Mouse (Mus musculus) mouse embryonic stem cell (cell line): ENCODE data around the gene Runx1.

Experiments
- in situ Hi-C, 2 experiments: fragments of 300-500 bp; cut with MboI; formaldehyde crosslinking; loops; 1 replicate in 1 of 2; 3 replicates in 1 of 2; pipeline ENCODE4 v1.14.3; 2019 to 2020; ENCODE audit warnings: low sequenced_read_pairs in 2 of 2, low pct_unique_long_range_greater_than_20kb in 1 of 2, mixed read lengths in 1 of 2; ENCODE audit not compliant: unreplicated experiment in 1 of 2

Runx1 gene

DNA sequence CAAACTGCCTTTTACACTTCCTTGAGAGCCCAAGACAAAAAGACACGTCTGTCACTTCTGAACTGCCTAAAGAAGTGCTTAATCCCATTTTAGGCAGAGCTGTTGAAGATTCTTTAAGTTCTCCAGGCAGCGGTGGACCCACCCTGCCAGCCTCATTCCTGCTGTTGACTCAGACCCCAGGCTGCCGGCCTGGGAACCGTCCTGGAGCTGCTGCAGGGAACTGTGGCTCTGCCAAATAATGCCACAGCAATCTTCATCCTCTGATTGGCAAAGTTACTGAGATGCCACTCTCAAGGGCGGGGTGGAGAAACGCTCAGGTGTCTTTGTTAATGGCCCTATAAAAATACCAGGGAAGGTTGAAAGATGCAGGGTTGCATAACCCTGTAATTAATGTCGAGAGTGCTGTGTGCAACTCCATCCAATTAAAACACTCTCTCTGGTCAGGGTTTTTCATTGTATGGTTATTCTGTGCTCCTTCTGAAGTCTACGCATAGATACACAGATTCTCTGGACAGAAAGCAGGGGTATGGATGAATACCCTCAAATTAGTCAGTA, 2.4 kb upstream of the Runx1 start:
- in situ Hi-C loops = no loop called here

DNA sequence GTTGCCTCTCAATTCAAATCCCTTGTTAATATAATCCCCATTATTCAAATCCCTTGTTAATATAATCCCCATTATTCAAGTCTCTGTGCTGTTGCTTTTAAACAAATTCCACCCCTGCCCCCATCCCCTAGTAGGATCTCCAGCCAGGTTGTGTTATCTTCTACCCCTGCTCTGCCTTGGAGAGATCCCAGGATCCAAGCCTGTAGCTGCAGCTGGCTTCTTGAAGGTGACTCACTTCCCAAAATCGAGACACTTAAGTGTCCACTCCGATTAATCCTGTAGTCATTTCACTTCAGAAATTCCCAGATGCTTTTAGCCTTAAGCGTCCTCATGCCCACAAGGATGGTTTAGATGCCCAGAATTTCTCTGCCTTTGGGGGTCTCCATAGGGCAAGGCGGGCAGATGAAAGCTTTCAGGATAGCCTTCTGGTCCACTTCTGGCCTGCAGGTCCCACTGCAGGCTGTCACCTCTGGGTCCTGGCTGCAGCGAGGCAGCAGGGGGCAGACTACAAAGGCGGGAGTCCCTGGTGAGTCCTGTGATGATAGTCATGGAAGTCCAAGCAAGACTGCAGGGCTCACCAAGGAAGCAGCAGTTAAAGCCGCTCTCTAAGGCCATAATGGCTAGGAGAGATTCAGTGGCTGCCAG, 1.8 kb upstream of the Runx1 start:
- in situ Hi-C loops = no loop called here

- in situ Hi-C loops = no loop called here
Observed at GRCm38 (mm10) chr16:92826683-92827082, 734 bp upstream of the Runx1 start.

GRCm38 (mm10) chr16:92825204-92825843, 625 bp downstream of the Runx1 start:
- in situ Hi-C loops = no loop called here

DNA sequence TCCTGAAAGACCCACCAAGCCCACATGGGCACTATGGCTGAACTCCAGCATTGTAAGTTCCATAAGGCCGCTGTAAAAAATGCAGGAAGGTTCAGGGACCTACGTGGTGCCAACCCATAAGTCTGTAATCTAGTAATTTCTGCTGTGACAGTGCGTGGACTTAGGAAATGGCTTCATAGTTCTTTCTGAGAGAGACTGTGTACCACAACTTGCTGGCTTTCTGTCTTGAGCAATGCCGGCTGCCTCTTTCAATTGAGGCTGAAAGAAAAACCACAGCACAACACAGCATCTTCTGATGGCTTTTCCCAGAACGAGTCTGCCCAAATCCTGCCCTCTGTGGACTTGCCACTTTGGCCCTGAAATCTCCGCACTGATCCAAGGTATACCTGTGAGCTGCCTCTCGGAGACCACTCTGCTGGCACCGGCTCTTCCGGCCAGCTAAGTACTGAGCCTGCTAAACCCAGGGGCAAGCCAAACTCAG, 1.2 kb downstream of the Runx1 start:
- in situ Hi-C loops = no loop called here

GRCm38 (mm10) chr16:92824003-92824722, 1.8 kb downstream of the Runx1 start:
- in situ Hi-C loops = no loop called here

- in situ Hi-C loops = no loop called here
Observed at GRCm38 (mm10) chr16:92823381-92823862, 2.5 kb downstream of the Runx1 start.

DNA sequence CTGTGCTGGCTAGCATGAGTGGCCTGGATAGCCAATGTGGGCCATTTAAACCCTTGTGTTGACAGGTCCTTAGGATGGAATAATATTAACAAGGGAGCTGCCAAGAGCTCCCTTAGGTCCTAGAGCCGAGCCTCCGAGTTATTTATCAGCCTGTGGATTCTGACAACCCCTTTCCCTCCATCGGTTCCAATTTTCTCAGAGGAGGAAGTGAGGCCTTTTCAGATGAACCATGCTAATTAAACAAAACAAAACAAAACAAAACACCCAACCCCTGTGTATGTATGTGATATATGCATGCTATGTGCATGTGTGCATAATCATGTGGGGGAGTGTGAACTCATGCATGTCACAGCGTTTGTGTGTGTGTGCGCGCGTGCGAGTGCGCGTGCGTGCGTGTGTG, 3.3 kb downstream of the Runx1 start:
- in situ Hi-C loops = no loop called here

DNA sequence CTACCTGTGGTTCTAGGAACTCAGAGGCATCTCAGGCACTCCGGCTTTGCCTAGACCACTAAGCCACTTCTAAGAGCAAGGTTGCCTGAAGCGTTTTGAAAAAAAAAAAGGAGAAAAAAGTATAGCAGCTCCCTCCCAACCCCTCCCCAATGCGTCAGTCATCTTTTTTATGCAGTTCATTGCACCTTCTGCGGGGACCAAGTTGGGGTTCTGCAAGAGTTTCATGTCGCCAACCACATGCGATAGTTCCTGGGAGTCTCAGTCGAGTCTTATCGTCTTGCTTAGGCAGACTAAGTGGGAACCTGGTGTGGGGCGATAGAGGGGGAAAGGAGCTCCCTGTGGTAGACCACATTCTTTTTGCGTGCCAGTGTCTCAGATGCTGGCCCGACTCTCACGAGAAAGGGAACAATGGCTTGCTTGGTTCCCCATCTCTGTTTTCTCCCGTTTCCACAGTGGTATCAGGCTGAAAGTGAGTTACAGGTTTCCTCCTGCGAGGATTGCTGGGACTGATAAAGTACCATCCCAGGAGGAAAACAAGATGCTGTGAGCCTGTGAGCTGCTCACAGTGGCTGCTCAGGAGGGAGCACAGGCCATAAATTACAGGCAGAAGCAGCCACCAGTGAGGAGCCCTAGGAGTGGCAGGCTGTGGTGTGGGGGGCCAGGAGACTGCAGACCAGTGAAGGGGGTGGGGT, 3.9 kb downstream of the Runx1 start:
- in situ Hi-C loops = no loop called here

GRCm38 (mm10) chr16:92821596-92821937, 4.4 kb downstream of the Runx1 start:
- in situ Hi-C loops = no loop called here

DNA sequence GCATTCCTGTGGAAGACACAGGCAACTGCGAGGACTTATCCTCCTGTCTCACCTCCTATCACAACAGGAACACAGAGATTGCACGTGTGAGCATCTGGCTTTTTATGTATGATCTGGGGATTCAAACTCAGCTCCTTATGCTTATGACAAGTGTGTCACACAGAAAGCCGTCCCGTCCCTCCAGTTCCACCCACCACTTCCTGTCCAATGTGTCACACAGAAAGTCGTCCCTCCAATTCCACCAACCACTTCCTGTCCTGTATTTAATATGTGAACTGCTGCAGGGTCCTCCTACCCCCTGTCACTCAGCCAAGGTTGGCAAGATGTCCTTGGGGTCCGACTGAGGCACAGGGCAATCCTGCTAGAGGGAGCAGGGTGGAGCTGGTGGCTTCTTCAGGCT, 5.5 kb downstream of the Runx1 start:
- in situ Hi-C loops = no loop called here

- in situ Hi-C loops = no loop called here
Observed at GRCm38 (mm10) chr16:92818480-92819269, 7.3 kb downstream of the Runx1 start.

DNA sequence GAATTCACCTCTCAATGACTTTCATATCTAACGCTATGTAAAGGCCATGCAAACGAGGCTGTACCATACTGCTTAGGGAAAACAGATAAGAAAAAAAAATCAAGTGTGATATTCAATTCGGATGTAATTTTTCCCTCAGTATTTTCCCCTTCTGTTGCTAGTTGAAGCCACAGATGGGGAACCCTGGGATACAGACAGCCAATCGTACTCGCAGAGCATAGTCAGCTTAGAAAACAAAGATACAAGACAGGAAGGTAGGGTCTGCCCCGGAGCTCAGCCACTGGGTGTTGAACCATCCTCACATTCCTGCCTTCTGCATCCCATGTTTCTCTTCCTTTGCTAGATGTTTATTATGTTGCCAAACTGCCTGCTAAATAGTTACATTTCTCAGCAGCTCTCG, 9.9 kb downstream of the Runx1 start:
- in situ Hi-C loops = no loop called here

DNA sequence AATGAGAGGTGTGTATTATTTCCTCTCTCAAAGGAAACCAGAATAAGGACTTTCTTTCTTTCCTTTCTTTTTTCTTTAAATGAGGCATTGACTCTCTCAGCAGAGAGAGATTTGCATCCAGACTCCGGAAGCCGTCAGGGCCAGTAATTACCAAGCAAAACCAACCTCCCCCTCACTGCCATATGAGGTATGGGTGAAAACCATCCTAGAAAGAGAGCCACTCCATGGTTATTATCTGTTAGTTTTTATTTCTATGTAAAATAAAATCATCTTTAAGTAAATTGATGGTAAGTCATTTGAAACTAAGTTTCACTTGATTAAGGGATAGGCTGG, 10.8 kb downstream of the Runx1 start:
- in situ Hi-C loops = no loop called here

DNA sequence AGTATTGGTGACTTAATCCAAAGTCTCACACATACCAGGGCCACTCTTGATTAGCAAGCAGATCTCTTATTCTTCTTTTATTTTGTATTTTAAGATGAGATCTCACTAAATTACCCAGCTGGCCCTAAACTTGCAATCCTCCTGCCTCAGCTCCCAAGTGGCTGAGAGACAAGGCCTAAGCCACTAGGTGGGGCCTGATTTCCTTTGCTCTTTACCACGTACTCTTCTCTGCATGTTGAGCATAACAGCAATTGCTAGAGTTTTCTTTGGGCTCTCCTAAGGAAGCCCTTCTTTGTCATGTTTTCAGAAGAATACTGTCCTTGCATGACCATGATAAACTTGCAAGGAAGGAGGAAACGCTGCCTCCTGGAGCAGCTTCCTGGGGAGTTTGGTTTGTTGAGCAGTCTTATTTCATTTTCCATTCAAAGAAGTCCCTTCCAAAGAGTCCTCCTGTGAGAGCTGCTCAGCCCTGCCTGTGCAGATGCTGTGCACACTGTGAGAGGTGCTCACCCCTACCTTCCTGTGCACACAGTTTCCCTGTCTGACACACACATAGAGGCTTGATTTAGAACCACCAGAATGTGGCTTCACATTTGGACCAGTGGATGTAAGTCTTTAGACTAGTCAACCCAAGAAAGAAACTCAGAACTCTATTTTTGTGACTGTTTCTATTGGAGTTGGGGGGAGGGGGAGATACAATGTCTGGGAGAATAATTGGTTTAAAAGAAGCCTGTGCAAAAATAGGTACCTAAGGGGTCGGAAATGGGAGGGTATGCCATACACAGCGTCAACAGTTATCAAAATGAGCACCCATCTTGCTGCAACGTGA, 11.4 kb downstream of the Runx1 start:
- in situ Hi-C loops = no loop called here

DNA sequence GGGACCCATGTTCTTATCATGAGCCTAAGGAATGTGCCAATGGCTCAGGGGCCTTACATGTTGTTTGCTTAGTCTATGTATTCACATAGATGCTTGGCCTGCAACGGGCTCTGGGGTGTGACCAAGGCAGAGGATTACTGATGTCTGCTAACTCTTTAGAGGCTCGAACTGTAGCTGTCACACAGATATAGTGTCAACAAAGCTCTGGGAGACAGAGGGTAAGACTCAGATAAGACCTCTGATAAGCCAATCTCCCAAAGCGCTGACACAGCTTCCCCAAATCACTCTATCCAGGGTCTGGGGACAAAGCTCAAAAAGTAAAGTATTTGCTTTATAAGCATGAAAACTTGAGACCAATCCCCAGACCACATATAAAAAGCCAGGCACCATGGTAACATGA, 13.5 kb downstream of the Runx1 start:
- in situ Hi-C loops = no loop called here

DNA sequence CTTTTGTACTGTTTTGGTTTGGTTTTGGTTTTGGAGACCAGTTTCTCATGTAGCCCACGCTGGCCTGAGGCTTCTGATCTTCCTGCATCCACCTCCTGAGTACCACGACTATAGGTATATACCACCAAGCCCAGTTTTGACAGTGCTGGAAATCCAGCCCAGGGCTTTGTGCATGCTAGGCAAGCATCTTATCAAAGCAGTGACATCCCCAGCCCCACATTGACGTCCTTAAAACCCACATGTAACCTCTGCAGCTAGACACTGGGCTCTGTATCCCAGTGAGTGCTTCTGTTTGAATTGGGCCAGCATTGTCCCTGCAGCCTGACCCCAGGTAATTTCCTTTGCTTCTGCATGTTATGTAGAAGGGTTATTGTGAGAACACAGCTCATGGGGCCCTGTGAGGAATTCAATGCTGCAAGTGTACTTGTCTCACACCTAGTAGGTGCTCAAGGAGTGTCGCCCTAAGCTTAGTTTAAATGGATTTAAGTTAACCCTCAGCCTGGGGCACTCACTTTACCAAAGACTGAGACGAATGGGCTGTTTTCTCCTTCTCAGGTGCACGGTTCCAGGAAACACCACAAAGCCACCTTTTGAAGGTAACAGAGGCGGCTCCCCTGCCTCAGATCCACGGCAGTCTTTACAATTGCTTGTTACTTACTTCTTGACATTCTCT, 15.2 kb downstream of the Runx1 start:
- in situ Hi-C loops = no loop called here
